Mouse (Mus musculus): ENCODE results near the gene Pdlim5. TPM values are rescaled to one million over a fixed set of nuclear protein-coding genes. Genes with fewer than 3 reads are reported as not detected.
A peak's percentile ranks its signal among the peaks of the same experiment; 100 is the strongest.

Gene Pdlim5
- polyA plus RNA-seq, 1 experiment = 192 TPM

- Histone ChIP-seq H3K4me3 (ENCODE audit: insufficient read depth, low read length) (no peak overlapping the region), H3K4me1 (ENCODE audit: control insufficient read depth, insufficient read depth, low read length) (peaks cover 6% of the 10 kb centered on the region), H3K27ac (ENCODE audit: insufficient read depth, low read length) (peak overlapping the region; percentile 96)
- TF ChIP-seq CTCF (IDR thresholded peaks at IDR 0.05; ENCODE audit: borderline replicate concordance, insufficient read depth, low read length) = no peak
- TF ChIP-seq POLR2A (IDR thresholded peaks at IDR 0.05; ENCODE audit: low read depth, low read length) = no peak
These were observed 65.1 kb downstream of the Pdlim5 start for GRCm38 (mm10) chr3:142330425-142330824.

- no peak for TF ChIP-seq POLR2A (IDR thresholded peaks at IDR 0.05; ENCODE audit: low read depth, low read length)
- no peak for TF ChIP-seq CTCF (IDR thresholded peaks at IDR 0.05; ENCODE audit: borderline replicate concordance, insufficient read depth, low read length)
- Histone ChIP-seq H3K27ac (ENCODE audit: insufficient read depth, low read length) (peak overlapping the region; percentile 52), H3K4me3 (ENCODE audit: insufficient read depth, low read length) (no peak overlapping the region), H3K4me1 (ENCODE audit: control insufficient read depth, insufficient read depth, low read length) (peaks cover 2% of the 10 kb centered on the region)
These were observed 71.9 kb downstream of the Pdlim5 start for GRCm38 (mm10) chr3:142323592-142323991.

GRCm38 (mm10) chr3:142321930-142322329, 73.6 kb downstream of the Pdlim5 start:
- peaks cover 3% of the 10 kb centered on the region for H3K4me1 ChIP-seq (ENCODE audit: control insufficient read depth, insufficient read depth, low read length)
- TF ChIP-seq CTCF (IDR thresholded peaks at IDR 0.05; ENCODE audit: borderline replicate concordance, insufficient read depth, low read length) (no peak), POLR2A (IDR thresholded peaks at IDR 0.05; ENCODE audit: low read depth, low read length) (no peak)
- peak overlapping the region; percentile 59; the same call in 1 of the 2 replicates for H3K27ac ChIP-seq (ENCODE audit: insufficient read depth, low read length)
- no peak overlapping the region for H3K4me3 ChIP-seq (ENCODE audit: insufficient read depth, low read length)

GRCm38 (mm10) chr3:142318147-142318546, 77.3 kb downstream of the Pdlim5 start:
- Histone ChIP-seq H3K27ac (ENCODE audit: insufficient read depth, low read length) (no peak overlapping the region), H3K4me1 (ENCODE audit: control insufficient read depth, insufficient read depth, low read length) (peaks cover 7% of the 10 kb centered on the region), H3K4me3 (ENCODE audit: insufficient read depth, low read length) (no peak overlapping the region)
- TF ChIP-seq CTCF (IDR thresholded peaks at IDR 0.05; ENCODE audit: borderline replicate concordance, insufficient read depth, low read length) = no peak
- no peak for TF ChIP-seq POLR2A (IDR thresholded peaks at IDR 0.05; ENCODE audit: low read depth, low read length)

- Histone ChIP-seq H3K4me3 (ENCODE audit: insufficient read depth, low read length) (no peak overlapping the region), H3K4me1 (ENCODE audit: control insufficient read depth, insufficient read depth, low read length) (peaks cover 7% of the 10 kb centered on the region), H3K27ac (ENCODE audit: insufficient read depth, low read length) (peak overlapping the region; percentile 16; the same call in 1 of the 2 replicates)
- no peak for TF ChIP-seq CTCF (IDR thresholded peaks at IDR 0.05; ENCODE audit: borderline replicate concordance, insufficient read depth, low read length)
- TF ChIP-seq POLR2A (IDR thresholded peaks at IDR 0.05; ENCODE audit: low read depth, low read length) = no peak
These were observed 79.3 kb downstream of the Pdlim5 start for GRCm38 (mm10) chr3:142316138-142316740.

GRCm38 (mm10) chr3:142311075-142311474, 84.4 kb downstream of the Pdlim5 start:
- Histone ChIP-seq H3K27ac (ENCODE audit: insufficient read depth, low read length) (no peak overlapping the region), H3K4me3 (ENCODE audit: insufficient read depth, low read length) (no peak overlapping the region), H3K4me1 (ENCODE audit: control insufficient read depth, insufficient read depth, low read length) (peaks cover 7% of the 10 kb centered on the region)
- no peak for TF ChIP-seq CTCF (IDR thresholded peaks at IDR 0.05; ENCODE audit: borderline replicate concordance, insufficient read depth, low read length)
- no peak for TF ChIP-seq POLR2A (IDR thresholded peaks at IDR 0.05; ENCODE audit: low read depth, low read length)

GRCm38 (mm10) chr3:142310446-142310845, 85.0 kb downstream of the Pdlim5 start:
- H3K27ac ChIP-seq (ENCODE audit: insufficient read depth, low read length) = peak overlapping the region; percentile 44; the same call in 1 of the 2 replicates
- H3K4me3 ChIP-seq (ENCODE audit: insufficient read depth, low read length) = no peak overlapping the region

GRCm38 (mm10) chr3:142295287-142295676, 100.2 kb downstream of the Pdlim5 start:
- TF ChIP-seq POLR2A (IDR thresholded peaks at IDR 0.05; ENCODE audit: low read depth, low read length) (no peak), CTCF (IDR thresholded peaks at IDR 0.05; ENCODE audit: borderline replicate concordance, insufficient read depth, low read length) (no peak)
- Histone ChIP-seq H3K27ac (ENCODE audit: insufficient read depth, low read length) (no peak overlapping the region), H3K4me1 (ENCODE audit: control insufficient read depth, insufficient read depth, low read length) (peaks cover 11% of the 10 kb centered on the region), H3K4me3 (ENCODE audit: insufficient read depth, low read length) (no peak overlapping the region)

More at GRCm38 (mm10) chr3:142310446-142310845, 85.0 kb downstream of the Pdlim5 start:
- peaks cover 7% of the 10 kb centered on the region for H3K4me1 ChIP-seq (ENCODE audit: control insufficient read depth, insufficient read depth, low read length)
- TF ChIP-seq CTCF (IDR thresholded peaks at IDR 0.05; ENCODE audit: borderline replicate concordance, insufficient read depth, low read length) (no peak), POLR2A (IDR thresholded peaks at IDR 0.05; ENCODE audit: low read depth, low read length) (no peak)

- peaks cover 10% of the 10 kb centered on the region for H3K4me1 ChIP-seq (ENCODE audit: control insufficient read depth, insufficient read depth, low read length)
- H3K27ac ChIP-seq (ENCODE audit: insufficient read depth, low read length) = no peak overlapping the region
- no peak for TF ChIP-seq CTCF (IDR thresholded peaks at IDR 0.05; ENCODE audit: borderline replicate concordance, insufficient read depth, low read length)
- no peak for TF ChIP-seq POLR2A (IDR thresholded peaks at IDR 0.05; ENCODE audit: low read depth, low read length)
These were observed 100.7 kb downstream of the Pdlim5 start for GRCm38 (mm10) chr3:142294616-142295286.

GRCm38 (mm10) chr3:142293561-142293960, 101.9 kb downstream of the Pdlim5 start:
- H3K4me1 ChIP-seq (ENCODE audit: control insufficient read depth, insufficient read depth, low read length) = peaks cover 7% of the 10 kb centered on the region
- TF ChIP-seq CTCF (IDR thresholded peaks at IDR 0.05; ENCODE audit: borderline replicate concordance, insufficient read depth, low read length) = no peak
- no peak for TF ChIP-seq POLR2A (IDR thresholded peaks at IDR 0.05; ENCODE audit: low read depth, low read length)

More at GRCm38 (mm10) chr3:142294616-142295286, 100.7 kb downstream of the Pdlim5 start:
- no peak overlapping the region for H3K4me3 ChIP-seq (ENCODE audit: insufficient read depth, low read length)

More at GRCm38 (mm10) chr3:142293561-142293960, 101.9 kb downstream of the Pdlim5 start:
- Histone ChIP-seq H3K4me3 (ENCODE audit: insufficient read depth, low read length) (no peak overlapping the region), H3K27ac (ENCODE audit: insufficient read depth, low read length) (no peak overlapping the region)

Data from embryonic fibroblast, embryonic 13.5 days (primary cell).